Mouse (Mus musculus): Measurements from ENCODE around the gene Upk3b.

GRCm38 (mm10) chr5:136040210-136040609, 1.9 kb downstream of the Upk3b start:
- TF ChIP-seq CTCF (IDR thresholded peaks at IDR 0.05) (no peak), EP300 (IDR thresholded peaks at IDR 0.05) (no peak)

All from lung, postnatal 0 days (tissue).